Mouse (Mus musculus) embryonic facial prominence, embryonic 12.5 days (tissue): ENCODE results near the gene Ssh2. TPM values are rescaled to one million over a fixed set of nuclear protein-coding genes. Genes with fewer than 3 reads are reported as not detected.

Source experiments
- ATAC-seq: fragments of 200-750 bp; cut with Nextera tagmentation; 2 replicates; pipeline ENCODE4 v1.8.0; 2017; ENCODE audit not compliant: insufficient number of reproducible peaks, insufficient read depth, low FRiP score, low TSS enrichment
- H3K27ac ChIP-seq: fragments of 300-500 bp; sonication (generic); 2 replicates; pipeline ENCODE4 v1.5.1; 2016; ENCODE audit warnings: mild to moderate bottlenecking
- H3K27me3 ChIP-seq: fragments of 300-500 bp; sonication (generic); 2 replicates; pipeline ENCODE4 v1.6.1; 2016; ENCODE audit warnings: mild to moderate bottlenecking, moderate library complexity
- H3K36me3 ChIP-seq: fragments of 300-500 bp; sonication (generic); 2 replicates; pipeline ENCODE4 v1.6.1; 2016; ENCODE audit warnings: mild to moderate bottlenecking
- H3K4me1 ChIP-seq: fragments of 300-500 bp; sonication (generic); 2 replicates; pipeline ENCODE4 v1.6.1; 2016
- H3K4me2 ChIP-seq: fragments of 300-500 bp; sonication (generic); replicated peaks from 2 replicates; pipeline ENCODE4 v1.6.1; 2016; ENCODE audit warnings: mild to moderate bottlenecking, moderate library complexity
- H3K4me3 ChIP-seq: fragments of 300-500 bp; sonication (generic); 2 replicates; pipeline ENCODE4 v1.5.1; 2016; ENCODE audit warnings: mild to moderate bottlenecking
- H3K9ac ChIP-seq: fragments of 300-500 bp; sonication (generic); 2 replicates; pipeline ENCODE4 v1.6.1; 2016; ENCODE audit warnings: mild to moderate bottlenecking, moderate library complexity
- H3K9me3 ChIP-seq: fragments of 300-500 bp; sonication (generic); 2 replicates; pipeline ENCODE4 v1.6.1; 2016; ENCODE audit warnings: mild to moderate bottlenecking, moderate library complexity
- WGBS: fragments of 180-500 bp; shearing (Covaris S2); methylation state at CpG from one replicate; pipeline ENCODE4 v1.1.7; 2016; 5-methylcytosine and 5-hydroxymethylcytosine counted together
- polyA plus RNA-seq: library from polyadenylated mRNA; unstranded; fragments of >200 nt; fragmentation: Nextera tagmentation; extraction: Ambion mirVana; gene quantifications from 2 replicates; pipeline ENCODE4 v1.2.1, GENCODE M21; 2016

Ssh2 gene
- polyA plus RNA-seq, 1 experiment from 2014 or later, result 10.5 TPM

GRCm38 (mm10) chr11:77297246-77297645 is 81.2 kb downstream of the Ssh2 start:
- Histone ChIP-seq H3K4me1 (peaks cover 12% of the 10 kb centered on the region), H3K27ac (no peak overlapping the region)
- WGBS, result 49% methylated on average over 1 of the region's 1 CpGs

GRCm38 (mm10) chr11:77307205-77307604 is 91.1 kb downstream of the Ssh2 start:
- no peaks in the 10 kb centered on the region for H3K9me3 ChIP-seq
- ATAC-seq, result no peak
- no peak overlapping the region for H3K9ac ChIP-seq
- no peaks in the 10 kb centered on the region for H3K27me3 ChIP-seq
- H3K4me2 ChIP-seq, result no peak overlapping the region
- H3K4me3 ChIP-seq, result no peak overlapping the region
- 90% methylated on average over 3 of the region's 3 CpGs for WGBS
- H3K27ac ChIP-seq, result no peak overlapping the region
- H3K36me3 ChIP-seq, result no peaks in the 10 kb centered on the region
- H3K4me1 ChIP-seq, result no peaks in the 10 kb centered on the region

More at GRCm38 (mm10) chr11:77297246-77297645, 81.2 kb downstream of the Ssh2 start:
- Histone ChIP-seq H3K4me2 (no peak overlapping the region), H3K36me3 (no peaks in the 10 kb centered on the region), H3K27me3 (no peaks in the 10 kb centered on the region), H3K4me3 (no peak overlapping the region), H3K9me3 (no peaks in the 10 kb centered on the region), H3K9ac (no peak overlapping the region)
- no peak for ATAC-seq

- no peak for ATAC-seq
- no peaks in the 10 kb centered on the region for H3K4me1 ChIP-seq
Measured at GRCm38 (mm10) chr11:77308533-77308932, 92.4 kb downstream of the Ssh2 start.

GRCm38 (mm10) chr11:77317721-77318477 is 101.8 kb downstream of the Ssh2 start:
- 58% methylated on average over 3 of the region's 3 CpGs for WGBS
- Histone ChIP-seq H3K9me3 (no peaks in the 10 kb centered on the region), H3K27ac (no peak overlapping the region), H3K36me3 (no peaks in the 10 kb centered on the region), H3K9ac (no peak overlapping the region), H3K4me3 (no peak overlapping the region), H3K27me3 (no peaks in the 10 kb centered on the region), H3K4me2 (no peak overlapping the region), H3K4me1 (no peaks in the 10 kb centered on the region)
- ATAC-seq, result no peak

More at GRCm38 (mm10) chr11:77308533-77308932, 92.4 kb downstream of the Ssh2 start:
- no peaks in the 10 kb centered on the region for H3K36me3 ChIP-seq
- WGBS, result 3% methylated on average over 1 of the region's 1 CpGs
- H3K4me2 ChIP-seq, result no peak overlapping the region
- H3K9ac ChIP-seq, result no peak overlapping the region
- H3K27me3 ChIP-seq, result no peaks in the 10 kb centered on the region
- no peak overlapping the region for H3K27ac ChIP-seq
- H3K9me3 ChIP-seq, result no peaks in the 10 kb centered on the region
- no peak overlapping the region for H3K4me3 ChIP-seq

GRCm38 (mm10) chr11:77318478-77319118 is 102.5 kb downstream of the Ssh2 start:
- no peak overlapping the region for H3K4me3 ChIP-seq
- no peaks in the 10 kb centered on the region for H3K9me3 ChIP-seq
- no peak overlapping the region for H3K9ac ChIP-seq
- ATAC-seq, result no peak
- H3K4me1 ChIP-seq, result no peaks in the 10 kb centered on the region
- H3K27me3 ChIP-seq, result no peaks in the 10 kb centered on the region
- H3K27ac ChIP-seq, result no peak overlapping the region
- no peak overlapping the region for H3K4me2 ChIP-seq
- no peaks in the 10 kb centered on the region for H3K36me3 ChIP-seq

GRCm38 (mm10) chr11:77321214-77321613 is 105.1 kb downstream of the Ssh2 start:
- no peak overlapping the region for H3K9ac ChIP-seq
- no peaks in the 10 kb centered on the region for H3K36me3 ChIP-seq
- no peak overlapping the region for H3K4me3 ChIP-seq
- H3K27ac ChIP-seq, result no peak overlapping the region
- H3K9me3 ChIP-seq, result no peaks in the 10 kb centered on the region
- no peaks in the 10 kb centered on the region for H3K4me1 ChIP-seq
- no peak overlapping the region for H3K4me2 ChIP-seq
- no peaks in the 10 kb centered on the region for H3K27me3 ChIP-seq
- WGBS, result 52% methylated on average over 1 of the region's 1 CpGs
- ATAC-seq, result no peak

GRCm38 (mm10) chr11:77330529-77330928 is 114.4 kb downstream of the Ssh2 start:
- no peak overlapping the region for H3K4me3 ChIP-seq
- no peaks in the 10 kb centered on the region for H3K27me3 ChIP-seq
- no peak for ATAC-seq
- H3K36me3 ChIP-seq, result peaks cover 4% of the 10 kb centered on the region
- no peak overlapping the region for H3K4me2 ChIP-seq
- H3K9ac ChIP-seq, result no peak overlapping the region
- H3K9me3 ChIP-seq, result no peaks in the 10 kb centered on the region
- H3K27ac ChIP-seq, result no peak overlapping the region
- no peaks in the 10 kb centered on the region for H3K4me1 ChIP-seq
- WGBS, result 86% methylated on average over 2 of the region's 2 CpGs

GRCm38 (mm10) chr11:77347273-77347672 is 131.2 kb downstream of the Ssh2 start:
- Histone ChIP-seq H3K4me3 (no peak overlapping the region), H3K27ac (no peak overlapping the region)

GRCm38 (mm10) chr11:77348142-77348741 is 132.2 kb downstream of the Ssh2 start:
- H3K4me1 ChIP-seq, result no peaks in the 10 kb centered on the region
- H3K4me2 ChIP-seq, result peak overlapping the region; percentile 84
- 0 out of 2 replicates have a peak overlapping the region, but pooled peaks have one; percentile 46 for H3K27ac ChIP-seq
- H3K27me3 ChIP-seq, result no peaks in the 10 kb centered on the region
- no peaks in the 10 kb centered on the region for H3K9me3 ChIP-seq
- H3K9ac ChIP-seq, result peak overlapping the region; percentile 60
- H3K36me3 ChIP-seq, result no peaks in the 10 kb centered on the region
- ATAC-seq, result peak; percentile 96
- H3K4me3 ChIP-seq, result peak overlapping the region; percentile 61
- WGBS, result under 1% methylated on average over 54 of the region's 54 CpGs

More at GRCm38 (mm10) chr11:77347273-77347672, 131.2 kb downstream of the Ssh2 start:
- WGBS, result 73% methylated on average over 4 of the region's 4 CpGs
- Histone ChIP-seq H3K27me3 (no peaks in the 10 kb centered on the region), H3K4me2 (no peak overlapping the region), H3K9ac (no peak overlapping the region), H3K4me1 (no peaks in the 10 kb centered on the region), H3K36me3 (no peaks in the 10 kb centered on the region), H3K9me3 (no peaks in the 10 kb centered on the region)
- no peak for ATAC-seq

GRCm38 (mm10) chr11:77348985-77349384 is 132.9 kb downstream of the Ssh2 start:
- Histone ChIP-seq H3K4me1 (no peaks in the 10 kb centered on the region), H3K9ac (no peak overlapping the region)
- WGBS, result 27% methylated on average over 6 of the region's 6 CpGs

GRCm38 (mm10) chr11:77349698-77350097 is 133.6 kb downstream of the Ssh2 start:
- H3K27me3 ChIP-seq, result no peaks in the 10 kb centered on the region
- H3K4me2 ChIP-seq, result no peak overlapping the region
- H3K9me3 ChIP-seq, result no peaks in the 10 kb centered on the region
- H3K4me3 ChIP-seq, result no peak overlapping the region
- no peaks in the 10 kb centered on the region for H3K36me3 ChIP-seq
- H3K9ac ChIP-seq, result no peak overlapping the region
- no peaks in the 10 kb centered on the region for H3K4me1 ChIP-seq
- 79% methylated on average over 2 of the region's 2 CpGs for WGBS
- no peak overlapping the region for H3K27ac ChIP-seq
- ATAC-seq, result no peak

More at GRCm38 (mm10) chr11:77348985-77349384, 132.9 kb downstream of the Ssh2 start:
- Histone ChIP-seq H3K27ac (no peak overlapping the region), H3K9me3 (no peaks in the 10 kb centered on the region), H3K27me3 (no peaks in the 10 kb centered on the region), H3K4me3 (peak overlapping the region; percentile 61), H3K36me3 (no peaks in the 10 kb centered on the region), H3K4me2 (peak overlapping the region; percentile 84)
- no peak for ATAC-seq

- no peaks in the 10 kb centered on the region for H3K9me3 ChIP-seq
- 84% methylated on average over 3 of the region's 3 CpGs for WGBS
- no peak overlapping the region for H3K27ac ChIP-seq
- no peak overlapping the region for H3K4me3 ChIP-seq
- H3K27me3 ChIP-seq, result no peaks in the 10 kb centered on the region
- no peaks in the 10 kb centered on the region for H3K4me1 ChIP-seq
- no peak overlapping the region for H3K4me2 ChIP-seq
- no peaks in the 10 kb centered on the region for H3K36me3 ChIP-seq
- H3K9ac ChIP-seq, result no peak overlapping the region
- ATAC-seq, result no peak
Measured at GRCm38 (mm10) chr11:77355055-77355454, 139.0 kb downstream of the Ssh2 start.
